Mouse (Mus musculus) heart, adult 2 months (tissue): ENCODE data around the gene Aes. TPM values are rescaled to one million over a fixed set of nuclear protein-coding genes. Genes with fewer than 3 reads are reported as not detected.

Experiments used
- DNase-seq, 2 experiments: peaks; one replicate each; pipeline ENCODE4 v3.0.0; 2021
- H3K27ac ChIP-seq: fragments of 200-600 bp; 2 replicates; pipeline ENCODE4 v1.8.1; 2022
- H3K27me3 ChIP-seq: fragments of 200-500 bp; 2 replicates; pipeline ENCODE4 v1.6.1; 2012; ENCODE audit warnings: mild to moderate bottlenecking, low read length, inconsistent platforms, mixed read lengths; ENCODE audit not compliant: control insufficient read depth, insufficient read depth
- H3K36me3 ChIP-seq: fragments of 200-500 bp; 2 replicates; pipeline ENCODE4 v1.6.1; 2012; ENCODE audit warnings: low read length, inconsistent platforms; ENCODE audit not compliant: control insufficient read depth, insufficient read depth
- H3K4me1 ChIP-seq: fragments of 200-500 bp; 2 replicates; pipeline ENCODE4 v1.6.1; 2011; ENCODE audit warnings: low read length; ENCODE audit not compliant: control insufficient read depth, insufficient read depth
- H3K4me3 ChIP-seq: fragments of 200-600 bp; 2 replicates; pipeline ENCODE4 v1.8.1; 2022
- H3K79me2 ChIP-seq: fragments of 200-500 bp; replicated peaks from 2 replicates; pipeline ENCODE4 v1.6.1; 2012; ENCODE audit warnings: mild to moderate bottlenecking, inconsistent platforms, low read length, moderate library complexity, mixed read lengths; ENCODE audit not compliant: control insufficient read depth, insufficient read depth
- H3K9ac ChIP-seq: fragments of 200-500 bp; 2 replicates; pipeline ENCODE4 v1.6.1; 2012; ENCODE audit warnings: low read depth, mild to moderate bottlenecking, control low read depth, inconsistent platforms, low read length, mixed read lengths
- CTCF ChIP-seq: fragments of 200-600 bp; IDR thresholded peaks from 2 replicates; pipeline ENCODE4 v1.8.1; 2022; ENCODE audit warnings: antibody characterized with exemption, mild to moderate bottlenecking, moderate library complexity
- EP300 ChIP-seq: fragments of 200-500 bp; IDR thresholded peaks from 2 replicates; pipeline ENCODE4 v1.6.1; 2011; ENCODE audit warnings: low read depth, low read length, control low read depth; ENCODE audit not compliant: insufficient read depth
- POLR2A ChIP-seq: fragments of 200-500 bp; IDR thresholded peaks from 2 replicates; pipeline ENCODE4 v1.6.1; 2011; ENCODE audit warnings: mild to moderate bottlenecking, low read depth, low read length, control low read depth; ENCODE audit not compliant: insufficient read depth
- WGBS: fragments of 180-500 bp; shearing (Covaris S2); methylation state at CpG from one replicate; pipeline ENCODE4 v1.1.7; 2018; 5-methylcytosine and 5-hydroxymethylcytosine counted together
- intact Hi-C: fragments of 180-260 bp; cut with DNase I; formaldehyde crosslinking; loops from one replicate; pipeline ENCODE4 v1.15.1; 2025
- polyA plus RNA-seq: library from polyadenylated mRNA; depleted of rRNA; stranded (reverse); fragments of >200 nt; gene quantifications from 2 replicates; pipeline ENCODE4 v1.2.3, GENCODE M21; 2012
- total RNA-seq, 2 experiments: library from RNA; stranded (reverse); gene quantifications; 2 replicates each; pipeline ENCODE4 v1.2.3; 2021

The Aes gene
- total and polyA plus RNA-seq, 3 experiments: 982 to 3,063 (median 1,113) TPM

DNA sequence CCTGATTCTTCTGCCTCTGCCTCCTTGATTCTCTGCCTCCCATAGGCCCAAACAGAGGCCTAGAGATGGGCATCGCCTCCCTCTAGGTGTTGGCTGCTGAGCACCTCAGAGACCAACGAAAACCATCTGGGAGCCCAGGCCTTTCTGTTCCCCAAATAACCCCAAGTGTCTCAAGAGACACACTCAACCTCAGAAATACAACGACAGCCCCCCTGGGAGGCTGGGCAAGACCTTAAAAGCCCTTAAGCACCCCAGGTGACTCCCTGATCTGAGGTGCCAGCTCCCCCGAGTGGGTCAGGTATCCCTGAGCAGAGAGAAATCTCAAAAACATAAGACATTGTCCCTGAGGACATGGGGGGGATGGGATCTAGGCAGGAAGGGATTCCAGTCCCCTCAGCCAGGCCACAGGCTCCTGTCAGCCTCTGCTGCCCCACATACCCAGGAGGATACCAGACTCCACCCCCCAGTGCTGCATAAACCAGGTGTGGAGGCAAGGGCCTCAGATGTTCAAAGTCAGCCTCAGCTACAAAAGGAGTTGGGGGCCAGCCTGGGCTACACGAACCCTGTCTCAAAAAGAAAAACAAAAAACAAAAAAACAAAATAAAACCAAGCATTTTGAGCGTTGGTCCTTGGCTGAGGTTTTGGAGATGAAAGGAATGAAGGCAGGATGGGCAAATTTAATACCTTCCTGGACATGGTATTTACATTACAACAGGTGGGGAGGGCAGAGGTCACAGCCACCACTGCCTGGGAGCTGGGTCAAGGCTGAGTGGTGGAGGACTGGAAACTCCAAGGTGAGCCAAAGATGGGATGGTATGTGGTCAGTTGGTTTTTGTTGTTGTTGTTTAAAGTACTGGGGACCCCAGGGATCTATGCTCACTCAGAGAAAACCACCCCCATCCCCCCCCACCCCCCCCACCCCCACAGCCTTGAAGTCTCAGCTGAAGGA lies 5.2 kb upstream of the Aes start:
- intact Hi-C loops: loop anchor here (5.0 kb wide), 1 partner anchor 37 kb away; no protein-coding TSS in a partner anchor
- TF ChIP-seq CTCF (no peak), EP300 (no peak), POLR2A (no peak)
- 79% methylated on average over 6 of the region's 6 CpGs for WGBS
- Histone ChIP-seq H3K27ac (no peak overlapping the region), H3K4me1 (peaks cover 4% of the 10 kb centered on the region), H3K36me3 (no peaks in the 10 kb centered on the region), H3K9ac (no peak overlapping the region), H3K4me3 (no peak overlapping the region), H3K27me3 (no peaks in the 10 kb centered on the region), H3K79me2 (no peaks in the 10 kb centered on the region)
- no peak for DNase-seq

DNA sequence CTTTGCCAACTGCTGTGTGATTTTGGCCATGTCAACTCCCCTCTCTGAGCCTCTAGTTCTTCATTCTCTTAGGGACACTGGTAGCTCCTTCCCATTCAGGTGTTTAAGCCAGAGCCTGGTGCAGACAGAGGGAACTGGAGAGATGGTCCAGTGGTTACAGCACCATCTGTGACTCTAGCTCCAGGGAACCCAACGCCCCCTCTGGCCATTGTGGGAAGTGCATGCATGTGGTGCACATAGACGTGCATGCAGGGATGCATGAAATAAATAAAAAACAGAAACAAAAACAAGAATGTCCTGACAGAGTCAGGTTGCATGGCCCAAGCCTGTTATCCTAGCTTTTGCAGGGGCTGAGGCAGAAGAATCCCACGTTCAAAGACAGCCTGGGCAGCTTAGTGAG lies 3.0 kb upstream of the Aes start:
- TF ChIP-seq POLR2A (no peak), CTCF (peak; percentile 62), EP300 (no peak)
- WGBS: 73% methylated on average over 3 of the region's 3 CpGs
- Histone ChIP-seq H3K27me3 (no peaks in the 10 kb centered on the region), H3K4me1 (peaks cover 4% of the 10 kb centered on the region), H3K4me3 (no peak overlapping the region), H3K79me2 (peaks cover 5% of the 10 kb centered on the region; the same call in 1 of the 2 replicates), H3K36me3 (no peaks in the 10 kb centered on the region), H3K27ac (no peak overlapping the region), H3K9ac (no peak overlapping the region)
- no peak for DNase-seq
- intact Hi-C loops: loop anchor here (5.0 kb wide), 1 partner anchor 1744 kb away; no protein-coding TSS in a partner anchor

DNA sequence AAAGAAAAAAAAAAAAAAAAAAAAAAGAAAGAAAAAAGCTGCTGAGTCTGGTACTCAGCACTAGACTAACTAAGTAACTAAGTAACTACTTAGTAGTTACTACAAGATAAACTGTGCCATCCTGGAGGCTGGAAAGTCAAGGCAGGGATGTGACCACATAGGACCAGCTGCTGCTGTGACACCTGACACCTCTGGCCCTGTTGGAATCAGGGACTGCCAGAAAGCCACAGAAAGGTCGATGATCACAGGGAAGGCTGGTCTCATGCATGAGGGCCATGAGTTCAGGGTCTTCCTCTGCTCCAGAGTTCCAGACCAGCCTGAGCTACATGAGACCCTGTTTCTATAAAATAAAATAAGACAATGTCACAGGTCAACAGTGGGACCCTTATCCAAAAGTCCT lies 1.8 kb upstream of the Aes start:
- Histone ChIP-seq H3K27me3 (no peaks in the 10 kb centered on the region), H3K4me3 (no peak overlapping the region), H3K27ac (no peak overlapping the region), H3K4me1 (peaks cover 5% of the 10 kb centered on the region), H3K79me2 (peaks cover 6% of the 10 kb centered on the region; the same call in 1 of the 2 replicates), H3K36me3 (no peaks in the 10 kb centered on the region), H3K9ac (no peak overlapping the region)
- no peak for TF ChIP-seq EP300
- intact Hi-C loops: loop anchor here (5.0 kb wide), 1 partner anchor 1745 kb away; no protein-coding TSS in a partner anchor
- WGBS: 27% methylated on average over 1 of the region's 1 CpGs
- DNase-seq: no peak

DNA sequence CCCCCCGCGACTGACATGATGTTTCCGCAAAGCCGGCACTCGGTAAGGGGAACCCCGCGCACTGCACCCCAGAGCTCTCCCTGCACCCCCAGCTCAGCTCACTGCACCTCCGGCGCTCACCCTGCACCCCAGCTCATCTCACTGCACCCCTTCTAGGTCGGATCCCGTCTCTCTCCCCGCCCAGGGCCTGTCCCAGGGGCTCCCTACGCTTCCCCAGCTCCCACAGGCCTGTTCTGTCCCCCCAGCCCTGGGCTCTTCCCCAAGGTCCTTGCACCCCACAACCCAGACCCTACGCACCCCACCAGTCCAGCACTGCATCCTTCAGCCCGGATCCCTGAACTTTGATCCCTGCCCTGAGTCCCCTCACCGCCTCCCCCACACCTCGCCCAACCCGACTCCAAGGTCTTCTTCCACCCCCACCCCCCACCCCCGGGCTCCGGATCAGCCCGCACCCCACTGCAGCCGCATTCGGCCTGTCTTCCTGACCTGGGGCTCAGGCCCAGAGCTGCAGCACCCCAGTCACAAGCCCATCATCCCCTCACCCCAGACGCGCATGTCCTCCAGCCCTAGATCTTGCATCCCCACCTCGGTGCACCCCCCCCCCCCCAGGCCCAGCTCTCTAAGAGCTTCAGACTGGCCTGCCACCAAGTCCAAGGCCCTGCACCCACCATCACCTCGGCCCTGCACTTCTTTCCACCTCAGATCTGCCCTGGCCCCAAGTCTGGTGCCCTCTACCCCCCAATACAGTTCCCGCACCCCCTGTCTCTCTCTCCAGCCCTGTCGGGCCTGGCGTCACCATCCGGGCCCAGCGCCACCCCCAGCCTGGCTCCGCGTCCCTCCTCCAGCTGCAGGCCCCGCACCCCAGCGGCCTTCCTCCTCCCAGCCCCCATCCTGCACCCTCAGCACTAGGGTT lies 595 bp downstream of the Aes start:
- peak overlapping the region; percentile 82 for H3K9ac ChIP-seq
- 2% methylated on average over 32 of the region's 36 CpGs for WGBS
- intact Hi-C loops: loop anchor here (1.0 to 5.0 kb wide), 2 partner anchors 11 to 1748 kb away; no protein-coding TSS in a partner anchor
- DNase-seq: peak; percentile 83 to 86
- no peaks in the 10 kb centered on the region for H3K27me3 ChIP-seq
- TF ChIP-seq CTCF: no peak
- peak; percentile 42; the same call in 1 of the 2 replicates for TF ChIP-seq POLR2A
- TF ChIP-seq EP300: no peak
- peak overlapping the region; percentile 97 for H3K27ac ChIP-seq
- H3K79me2 ChIP-seq: peaks cover 6% of the 10 kb centered on the region; the same call in 1 of the 2 replicates
- H3K4me3 ChIP-seq: peak overlapping the region; percentile 88
- H3K4me1 ChIP-seq: peaks cover 14% of the 10 kb centered on the region
- H3K36me3 ChIP-seq: no peaks in the 10 kb centered on the region

DNA sequence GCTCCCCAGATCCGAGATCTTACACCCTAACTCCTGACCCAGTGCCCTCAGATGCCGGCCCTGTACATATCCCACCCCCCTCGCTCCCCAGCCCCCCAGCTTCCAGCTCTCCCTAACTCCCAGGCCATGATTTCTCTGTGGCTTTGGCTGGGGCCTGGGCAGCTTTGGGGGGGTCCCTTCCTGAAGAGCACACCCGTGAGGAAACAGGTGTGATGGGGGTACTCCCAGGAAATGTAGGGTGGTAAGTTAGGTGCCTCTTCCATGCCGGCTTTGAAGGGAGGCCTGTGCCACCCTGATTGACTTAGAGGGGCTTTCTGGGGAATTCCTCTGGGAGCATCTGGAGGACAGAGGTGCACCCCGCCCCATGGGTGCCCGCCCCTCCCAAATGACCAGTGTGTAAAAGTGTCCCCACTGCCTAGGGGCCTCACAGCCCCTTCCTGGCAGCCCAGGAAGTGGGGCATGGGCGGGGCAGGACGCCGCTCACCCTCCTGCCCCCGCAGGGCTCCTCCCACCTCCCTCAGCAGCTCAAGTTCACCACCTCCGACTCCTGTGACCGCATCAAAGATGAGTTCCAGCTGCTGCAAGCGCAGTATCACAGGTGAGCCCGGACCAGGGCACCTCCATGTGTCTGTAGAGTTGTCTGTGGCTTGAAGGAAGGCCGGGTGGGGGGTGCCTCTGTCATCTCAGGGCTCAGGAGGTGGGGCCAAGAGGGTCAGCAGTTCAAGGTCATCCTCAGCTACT lies 1.6 kb downstream of the Aes start:
- Histone ChIP-seq H3K27ac (peak overlapping the region; percentile 97), H3K79me2 (peaks cover 6% of the 10 kb centered on the region; the same call in 1 of the 2 replicates), H3K9ac (peak overlapping the region; percentile 82), H3K27me3 (no peaks in the 10 kb centered on the region), H3K4me1 (peaks cover 14% of the 10 kb centered on the region), H3K36me3 (no peaks in the 10 kb centered on the region), H3K4me3 (peak overlapping the region; percentile 88)
- DNase-seq: peak in 1 of 2 experiments; percentile 76
- WGBS: 7% methylated on average over 16 of the region's 16 CpGs
- TF ChIP-seq POLR2A (no peak), EP300 (no peak), CTCF (no peak)
- intact Hi-C loops: no loop called here
